Mouse (Mus musculus): ENCODE data around the gene Atp6v0a1.

GRCm38 (mm10) chr11:101030136-101030807 is 21.0 kb downstream of the Atp6v0a1 start:
- no peak for TF ChIP-seq CTCF (conservative IDR thresholded peaks at IDR 0.05 in 1 of 2, IDR thresholded peaks at IDR 0.05 in 1 of 2; ENCODE audit: low read depth in 2 of 2, low read length in 2 of 2)
- TF ChIP-seq POLR2A (IDR thresholded peaks at IDR 0.05; ENCODE audit: low read depth, low read length) = no peak

Data from CH12.LX (cell line).